Mouse (Mus musculus) erythroblast, adult 5-6 weeks (primary cell): ENCODE data around the gene Aftph. TPM values are rescaled to one million over a fixed set of nuclear protein-coding genes. Genes with fewer than 3 reads are reported as not detected.
A peak's percentile ranks its signal among the peaks of the same experiment; 100 is the strongest.
"Not testable (repeated sequence)": the region's sequence is repeated elsewhere in the genome, so short reads cannot be mapped to it uniquely, and the experiment has no call there.

Experiments
- ATAC-seq: replicated peaks from 2 replicates; pipeline ENCODE4 v1.8.0; 2016; ENCODE audit warnings: moderate number of reproducible peaks, mild to moderate bottlenecking, moderate TSS enrichment, inconsistent platforms; ENCODE audit not compliant: poor library complexity, low FRiP score, severe bottlenecking
- total RNA-seq, 2 experiments: library from RNA; stranded (forward) in 1 of 2; stranded (reverse) in 1 of 2; fragments of 150-400 nt in 1 of 2; fragments of 200-764, 138-1000 nt in 1 of 2; gene quantifications; 2 replicates each; pipeline versions ENCODE4 v1.2.3 to v1.2.4; 2015 to 2017; ENCODE audit warnings: low replicate concordance in 2 of 2

Aftph gene
- total RNA-seq (2015; ENCODE audit: low replicate concordance) (55.6 and 113 TPM in 2 replicates), total RNA-seq (2017; ENCODE audit: low replicate concordance) (60.3 and 67.9 TPM in 2 replicates)

DNA sequence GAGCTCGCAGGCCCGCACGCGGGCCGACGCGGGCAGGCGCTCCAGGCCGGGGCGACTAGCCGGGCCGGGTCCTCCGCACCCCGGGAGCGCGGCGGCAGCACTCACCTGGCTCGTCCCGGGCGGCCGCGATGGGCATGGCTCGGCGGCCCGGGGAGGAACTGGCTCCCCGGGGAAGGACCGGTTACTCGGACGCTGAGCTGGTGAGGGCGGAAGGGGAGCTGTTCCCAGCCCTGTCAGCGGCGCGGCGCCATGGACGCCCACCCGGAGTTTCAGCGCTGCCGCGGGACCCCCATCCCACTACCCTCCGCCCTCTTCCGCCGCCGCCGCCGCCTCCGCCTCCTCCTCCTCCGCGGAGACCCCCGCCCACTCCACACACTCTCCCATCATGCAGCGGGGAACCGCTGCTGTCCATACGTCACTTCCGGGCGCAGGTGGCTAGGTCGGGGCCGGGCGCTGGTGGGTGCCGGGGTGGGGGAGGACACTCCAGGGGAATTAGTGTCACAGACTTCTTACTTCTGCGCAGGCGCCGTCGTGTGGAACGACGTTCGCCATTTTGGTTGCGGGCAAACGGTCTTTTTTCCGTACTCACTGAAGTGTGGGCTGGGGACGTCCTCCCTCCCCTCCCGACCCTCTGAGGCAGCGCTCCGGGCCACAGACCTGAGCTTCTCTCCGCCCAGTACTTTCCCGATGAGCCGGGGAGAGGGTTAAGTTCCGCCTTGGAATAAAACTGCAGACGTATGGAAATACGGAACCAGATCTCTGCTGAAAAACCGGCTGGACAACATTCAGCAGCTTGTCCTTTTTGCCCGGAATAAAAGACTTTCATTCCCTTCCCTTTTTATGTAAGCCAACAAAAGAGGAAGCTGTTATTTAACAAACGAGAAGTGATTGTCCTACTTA, at the start of gene Aftph:
Gene Aftph (minus strand): TSS at position 389 of the 900 bp plus-strand sequence.
- peak; percentile 87 for ATAC-seq

DNA sequence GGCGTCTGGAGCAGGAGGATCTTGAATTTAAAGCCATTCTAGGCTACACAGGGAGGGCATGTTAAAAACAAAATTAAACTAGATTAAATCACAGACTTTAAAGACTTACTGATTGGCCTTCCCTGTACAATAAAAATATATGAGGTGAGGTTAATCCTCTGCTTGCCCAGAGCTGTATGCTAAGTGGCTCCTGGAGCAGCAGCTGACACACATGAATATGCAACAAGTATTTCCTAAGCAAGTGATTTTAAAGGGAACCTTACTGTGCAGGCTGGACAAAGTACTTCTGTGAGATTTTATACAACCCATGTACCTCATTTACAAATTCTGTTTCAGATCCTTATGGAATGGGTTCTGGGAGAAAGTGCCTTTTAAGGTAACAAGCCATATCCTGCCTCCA, 47.6 kb upstream of the Aftph start:
- ATAC-seq: no peak

DNA sequence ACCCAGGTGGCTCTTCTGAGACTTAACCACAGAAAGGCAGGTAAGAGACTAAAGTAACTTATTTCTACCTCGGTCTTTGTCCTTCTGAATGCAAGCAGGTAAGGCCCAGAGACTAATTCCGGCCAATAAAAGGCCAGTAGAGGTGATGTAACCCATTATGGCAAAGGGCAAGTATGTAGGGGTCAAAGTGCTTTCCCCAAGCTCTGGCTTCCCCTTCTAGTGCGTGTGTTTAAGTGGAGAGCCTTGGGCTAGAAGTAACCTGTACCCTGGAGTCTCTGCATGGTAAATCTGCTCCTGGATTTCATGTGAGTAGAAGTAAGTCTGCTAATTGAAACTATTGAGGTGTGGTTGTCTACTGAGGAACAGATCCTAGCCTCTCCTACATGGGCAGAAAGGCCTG, 46.7 kb upstream of the Aftph start:
- no peak for ATAC-seq

DNA sequence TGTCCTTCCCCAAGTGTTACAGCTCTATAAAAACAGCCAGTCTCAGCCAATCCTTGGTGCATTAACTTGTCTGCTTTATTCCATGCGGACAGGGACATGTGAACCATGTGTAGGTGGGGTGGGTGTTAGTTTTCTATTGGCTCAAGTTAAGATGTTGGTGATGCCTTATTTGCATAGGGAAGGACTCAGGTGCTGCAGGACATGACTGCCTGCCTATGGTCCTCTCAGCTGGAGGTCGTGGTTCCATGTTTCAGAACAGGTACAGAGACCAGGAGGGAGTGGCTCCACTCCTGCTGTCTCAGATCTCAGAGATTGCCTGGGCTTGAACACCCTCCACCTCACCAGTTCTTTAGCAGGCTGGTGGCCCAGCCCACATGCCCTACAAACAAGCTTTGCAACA, 44.8 kb upstream of the Aftph start:
- ATAC-seq: no peak

DNA sequence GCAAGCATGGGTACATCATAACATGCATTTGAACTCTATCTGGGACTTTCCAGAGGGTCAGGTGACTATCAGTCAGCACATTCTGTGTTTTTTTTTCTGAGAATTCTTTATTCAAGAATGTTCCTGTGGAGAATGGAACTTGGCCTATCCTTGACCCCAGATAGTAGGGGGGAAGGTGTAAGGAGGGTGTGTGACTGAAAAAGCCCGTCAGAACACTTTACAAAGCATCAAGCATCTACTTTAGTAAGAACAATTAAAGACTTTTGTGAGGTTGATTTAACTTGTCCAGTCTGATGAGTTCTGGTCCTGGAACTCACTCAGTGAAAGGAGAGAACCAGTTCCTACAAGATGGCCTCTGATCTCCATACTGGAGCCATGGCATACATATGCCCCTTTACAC, 43.8 kb upstream of the Aftph start:
- ATAC-seq: no peak

DNA sequence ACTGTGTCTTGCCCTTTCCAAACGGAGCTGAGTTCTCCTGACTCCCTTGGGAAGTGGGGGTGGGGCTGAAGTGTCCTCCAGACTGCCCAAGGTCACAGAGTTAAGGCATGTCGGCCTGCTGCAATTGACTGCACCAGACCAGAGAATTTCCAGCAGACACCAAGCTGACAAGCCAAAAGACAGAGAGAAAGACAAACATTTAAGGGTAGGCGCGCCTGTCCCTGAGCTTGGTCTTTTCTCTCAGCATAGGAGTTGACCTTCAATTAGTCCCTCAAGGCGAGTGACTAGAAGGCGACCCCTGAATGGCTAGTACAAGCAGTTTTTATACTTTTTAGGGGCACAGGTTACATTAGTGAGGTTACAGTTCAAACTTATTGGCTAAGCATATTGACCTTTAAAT, 43.4 kb upstream of the Aftph start:
- ATAC-seq: 0 out of 2 replicates have a peak, but pooled peaks have one; percentile 15

DNA sequence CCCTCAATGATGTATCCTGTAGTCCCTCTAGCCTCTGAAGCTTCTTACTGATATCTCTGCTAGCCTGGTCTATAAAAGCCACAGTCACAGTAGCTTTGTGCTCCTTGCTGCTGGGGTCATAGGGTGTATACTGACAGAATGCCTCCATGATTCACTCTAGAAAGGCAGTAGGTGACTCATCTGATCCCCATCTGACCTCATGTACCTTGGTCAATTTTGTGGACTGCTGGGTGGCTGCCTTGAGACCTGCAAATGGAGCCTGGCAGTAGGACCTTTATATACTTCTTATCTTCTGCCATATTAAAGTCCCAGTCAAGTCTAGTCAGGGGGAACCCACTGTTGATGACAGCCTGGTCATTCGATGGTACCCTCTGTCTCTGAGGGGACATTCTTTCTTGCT, 42.1 kb upstream of the Aftph start:
- ATAC-seq: no peak

DNA sequence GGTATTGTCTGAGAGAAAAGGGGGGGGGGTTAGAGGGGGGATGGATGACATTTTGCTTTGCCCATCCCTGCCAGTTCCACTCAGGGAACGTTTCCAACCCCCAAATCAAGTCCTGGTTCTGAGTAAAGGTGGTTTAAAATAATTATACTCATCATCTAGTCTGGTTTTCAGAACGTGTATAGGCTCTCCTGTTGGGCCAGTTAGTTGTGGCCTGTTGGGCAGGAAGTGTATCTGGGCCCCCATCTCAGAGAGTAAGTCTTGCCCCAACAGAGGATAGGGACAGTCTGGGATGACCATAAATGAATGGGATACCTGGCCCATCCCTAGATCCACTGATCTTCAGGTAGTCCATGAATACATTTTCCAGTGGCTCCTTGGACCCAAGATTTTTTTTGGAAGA, 41.2 kb upstream of the Aftph start:
- no peak for ATAC-seq

DNA sequence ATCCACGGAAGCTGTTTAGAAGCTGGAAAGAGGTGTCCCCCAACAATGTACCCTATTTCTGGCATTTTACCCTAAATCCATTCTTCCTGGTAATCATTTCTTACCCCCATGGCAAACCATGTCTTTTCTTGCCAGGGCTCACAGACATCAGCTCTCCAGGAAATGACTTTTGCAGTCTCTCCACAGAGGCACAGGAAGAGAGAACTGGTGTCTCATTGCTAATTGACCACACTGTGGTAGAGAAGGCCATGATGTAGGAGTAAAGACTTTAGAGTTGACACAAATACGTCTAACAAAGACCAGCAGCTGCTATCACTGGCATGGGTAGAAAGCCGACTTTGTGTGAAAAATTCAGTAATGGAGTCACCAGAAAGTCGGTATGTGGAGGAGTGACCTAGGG, 38.9 kb upstream of the Aftph start:
- ATAC-seq: no peak

DNA sequence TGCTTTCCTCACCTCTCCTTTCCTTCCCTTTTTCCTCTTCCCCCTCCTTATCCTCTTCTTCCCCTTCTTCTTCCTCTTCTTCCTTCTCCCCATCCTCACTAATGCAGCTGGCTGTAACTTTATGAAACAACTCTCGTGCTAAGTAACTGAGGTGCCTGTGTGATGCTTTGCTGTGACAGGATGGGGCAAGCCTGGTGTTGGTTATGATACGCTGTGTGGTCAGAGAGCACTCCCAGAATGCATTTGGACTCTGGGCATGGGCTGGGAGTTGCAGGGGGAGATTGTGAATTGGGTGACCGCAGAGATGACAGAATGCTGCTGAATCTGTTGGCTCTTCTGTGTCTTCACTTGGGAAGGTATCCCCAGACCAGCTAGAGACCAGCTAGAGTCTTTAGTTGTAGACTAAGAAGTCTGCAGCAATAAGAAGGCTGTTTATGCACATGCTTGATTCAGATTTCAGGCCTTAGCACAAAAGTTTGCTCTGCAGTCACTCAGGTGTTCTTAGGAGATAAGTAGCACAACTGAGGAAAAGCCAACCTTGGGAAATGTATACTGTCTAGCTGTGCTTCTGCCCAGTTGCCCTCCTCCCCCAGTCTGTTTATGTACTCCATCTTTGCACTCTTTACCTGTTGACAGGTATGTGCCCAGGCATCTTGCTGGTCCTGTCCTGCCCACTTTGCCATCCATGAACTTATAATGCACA, 37.6 kb upstream of the Aftph start:
- ATAC-seq: 0 out of 2 replicates have a peak, but pooled peaks have one; percentile 39

DNA sequence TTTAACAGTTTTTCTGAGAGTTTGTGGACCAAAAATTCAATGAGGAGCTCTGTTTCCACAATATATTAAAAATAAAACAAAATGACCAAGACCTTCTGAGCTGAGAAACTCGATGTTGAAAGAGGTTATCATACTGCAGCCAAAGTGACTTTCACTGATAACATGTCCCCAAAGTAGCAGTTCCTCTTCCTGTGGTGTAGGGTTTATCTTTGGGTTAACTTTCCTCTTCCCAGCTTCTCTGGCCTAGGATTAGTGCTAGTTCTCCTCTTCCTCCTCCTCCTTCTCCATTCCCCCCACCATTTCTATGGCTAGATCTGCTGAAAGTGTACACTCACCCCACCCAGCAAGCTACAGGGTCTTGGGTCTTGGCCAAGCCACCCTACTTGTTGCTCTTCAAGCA, 36.9 kb upstream of the Aftph start:
- ATAC-seq: no peak

DNA sequence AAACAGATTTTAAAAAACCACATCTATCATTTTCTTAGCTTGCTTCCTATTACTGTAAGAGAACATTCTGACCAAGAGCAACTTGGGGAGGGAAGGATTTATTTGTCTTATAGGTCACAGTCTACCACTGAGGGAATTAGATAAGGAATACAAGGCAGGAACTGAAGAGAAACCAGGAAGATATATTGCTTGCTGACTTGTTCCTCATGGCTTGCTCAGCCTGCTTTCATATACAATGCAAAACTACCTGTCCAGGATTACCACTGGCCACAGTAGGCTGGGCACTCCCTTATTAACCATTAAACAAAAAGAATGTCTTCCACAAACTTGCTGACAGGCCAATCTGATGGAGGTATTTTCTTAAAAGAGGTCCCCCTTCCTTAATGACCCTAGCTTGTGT, 35.3 kb upstream of the Aftph start:
- ATAC-seq: no peak

DNA sequence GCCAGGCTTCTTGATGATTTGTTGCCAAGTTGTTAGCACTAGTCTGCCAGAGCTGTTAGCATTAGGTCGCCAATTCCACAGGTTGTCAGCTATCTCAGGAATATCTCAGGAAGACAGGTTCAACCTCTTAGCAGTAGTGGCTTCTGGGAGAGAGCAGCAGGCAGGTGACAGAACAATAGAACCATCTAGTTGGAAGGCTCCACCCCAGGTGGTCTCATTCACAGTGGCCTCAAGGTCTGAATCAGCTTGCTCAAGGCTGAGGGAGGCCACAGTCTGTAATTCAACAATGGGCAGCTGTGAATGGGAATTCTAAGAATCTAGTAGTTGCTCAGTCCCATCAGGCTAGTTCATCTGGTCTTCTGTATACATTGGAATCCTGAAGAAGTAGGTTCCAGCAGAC, 31.3 kb upstream of the Aftph start:
- no peak for ATAC-seq

DNA sequence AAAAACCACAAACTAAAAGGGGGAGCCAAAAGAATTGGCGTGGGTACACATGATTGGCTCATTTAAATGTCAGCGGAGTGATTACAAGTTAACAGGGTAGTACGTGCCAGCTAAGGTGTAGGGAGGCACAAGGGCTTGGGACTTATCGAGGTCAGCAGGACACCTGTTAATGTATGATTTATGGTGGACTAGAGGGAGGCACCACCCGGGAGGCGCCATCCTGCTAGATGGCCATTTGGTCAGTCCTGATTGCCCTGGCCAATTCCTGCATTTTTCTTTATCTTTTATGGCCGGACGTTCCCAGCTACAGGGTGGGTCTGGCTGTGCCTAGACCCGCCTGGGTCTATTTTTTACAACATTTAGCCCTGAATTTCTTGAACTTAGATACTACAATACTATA, 30.4 kb upstream of the Aftph start:
- ATAC-seq: not testable (repeated sequence)

DNA sequence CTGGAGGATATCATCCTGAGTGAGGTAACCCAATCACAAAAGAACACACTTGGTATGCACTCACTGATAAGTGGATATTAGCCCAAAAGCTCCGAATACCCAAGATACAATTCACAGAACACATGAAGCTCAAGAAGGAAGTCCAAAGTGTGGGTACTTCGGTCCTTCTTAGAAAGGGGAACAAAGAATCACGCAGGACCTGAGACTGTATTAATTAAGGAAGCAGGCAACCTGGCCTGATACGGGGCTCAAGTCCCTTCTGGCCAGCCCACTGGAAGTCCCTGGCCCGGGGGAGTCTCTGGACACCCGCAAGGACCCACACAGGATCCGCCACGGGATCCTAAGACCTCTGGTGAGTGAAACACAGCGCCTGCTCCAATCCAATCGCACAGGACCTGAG, 20.6 kb upstream of the Aftph start:
- not testable (repeated sequence) for ATAC-seq

DNA sequence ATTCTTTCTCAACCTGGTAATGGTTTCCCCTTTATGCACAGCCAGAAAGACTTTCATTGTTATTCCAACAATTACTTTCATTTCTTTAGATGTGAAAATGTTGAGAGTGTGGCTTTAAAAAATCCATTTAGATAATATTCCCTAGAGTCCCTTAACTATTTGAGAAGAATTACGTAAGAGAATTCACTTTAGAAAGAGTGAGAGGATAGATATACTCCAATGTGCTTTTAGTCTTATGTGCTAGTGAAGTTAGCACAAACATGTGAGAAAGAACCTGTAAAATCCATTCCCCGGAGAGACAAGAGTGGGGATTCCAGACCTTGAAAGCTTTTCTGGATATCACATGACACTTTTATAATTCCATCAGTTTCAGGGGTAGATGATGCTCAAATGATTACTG, 9.2 kb upstream of the Aftph start:
- ATAC-seq: no peak

DNA sequence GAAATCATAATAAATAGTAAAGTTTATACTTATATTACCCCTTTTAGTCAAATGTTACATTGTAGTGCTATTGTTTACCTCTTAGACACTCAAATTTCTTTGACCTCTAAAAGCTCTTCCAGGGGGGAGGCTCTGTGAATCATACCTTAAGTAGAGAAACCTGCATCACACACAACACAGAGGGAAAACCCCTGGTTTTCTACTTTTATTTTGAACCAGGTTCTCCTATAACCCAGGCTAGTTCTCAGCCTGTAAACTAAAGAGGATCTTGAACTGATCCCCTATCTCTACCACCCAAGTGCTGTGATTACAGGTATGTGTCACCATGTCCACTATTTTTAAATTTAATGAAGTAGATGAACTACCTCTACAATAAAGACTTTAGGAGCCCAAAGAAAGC, 2.0 kb upstream of the Aftph start:
- no peak for ATAC-seq

DNA sequence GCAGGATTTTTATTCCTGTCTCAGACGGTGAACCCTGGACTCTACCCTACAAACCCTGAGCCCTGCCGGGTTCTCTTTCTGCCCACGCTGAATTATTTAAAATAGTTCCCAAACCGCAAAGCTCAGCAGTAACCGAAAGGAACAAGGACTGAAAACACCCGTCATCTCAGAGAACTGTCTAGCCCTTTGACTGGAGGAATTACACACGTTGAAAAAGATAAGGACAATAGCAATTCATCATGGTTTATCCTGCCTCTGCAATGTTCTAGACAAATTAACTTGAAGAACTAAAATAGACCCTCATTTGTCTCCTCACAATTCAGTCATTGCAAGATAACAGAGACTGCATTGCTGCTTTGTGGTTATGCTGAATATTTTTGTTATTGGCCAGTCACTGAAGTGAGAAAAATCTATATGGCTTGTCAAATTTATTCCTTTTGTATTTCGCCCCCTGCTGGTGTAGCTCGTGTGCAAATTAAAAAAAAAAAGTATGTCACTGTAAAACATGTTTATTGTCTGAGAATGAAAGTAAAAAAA, 1.0 kb upstream of the Aftph start:
- ATAC-seq: peak; percentile 40

DNA sequence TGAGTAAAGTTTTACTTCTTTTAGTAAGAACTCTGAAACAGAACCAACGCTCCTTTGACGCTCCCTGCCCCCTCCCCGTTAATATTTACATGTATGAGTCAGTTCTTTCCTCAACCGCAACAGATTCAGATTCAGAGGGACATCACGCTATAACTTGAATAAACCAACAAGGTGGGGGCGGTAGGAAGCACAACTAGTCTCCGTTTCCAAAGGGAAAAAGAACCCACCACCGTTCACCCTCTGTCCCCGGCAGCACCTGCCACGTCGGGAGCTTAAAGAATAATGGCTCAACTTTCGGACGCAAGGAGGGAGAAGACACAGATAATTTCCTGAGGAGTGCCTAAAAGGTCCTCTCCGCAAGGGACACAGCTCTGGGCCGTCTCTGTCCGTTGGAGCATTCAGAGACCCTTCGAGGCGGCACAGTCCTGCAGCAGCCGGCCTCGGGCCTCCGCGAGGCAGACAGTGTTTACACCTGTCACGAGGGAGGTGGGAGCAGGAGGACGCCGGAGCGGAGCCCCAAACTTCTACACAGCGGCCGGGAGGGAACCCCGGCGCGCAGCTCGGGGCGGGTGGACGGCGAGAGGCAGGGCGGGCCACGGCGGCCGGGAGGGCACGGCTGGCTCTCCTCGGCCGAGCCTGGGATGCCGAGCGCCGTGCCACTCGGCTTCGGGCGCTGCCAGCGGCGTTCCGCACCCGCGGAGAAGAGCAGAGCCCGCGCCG, 748 bp downstream of the Aftph start:
- ATAC-seq: peak; percentile 58

DNA sequence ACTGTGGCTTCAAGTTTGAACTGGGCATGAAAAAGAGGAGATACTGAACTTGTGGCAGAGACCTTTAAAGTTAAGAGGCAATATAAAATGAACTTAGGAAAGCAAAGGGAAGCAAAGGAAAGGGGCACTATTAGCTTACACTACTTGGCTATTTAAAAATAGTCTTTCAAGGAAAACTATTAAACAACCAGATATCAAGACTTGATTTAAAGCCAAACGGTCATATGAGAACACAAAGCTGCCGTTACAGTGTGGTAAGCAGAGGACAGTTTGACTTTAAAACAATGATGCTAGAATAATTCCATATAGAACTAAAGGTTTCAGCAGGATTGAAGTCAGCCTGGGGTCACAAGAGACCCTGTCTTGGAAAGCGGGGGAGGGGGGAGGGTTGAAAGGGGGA, 7.3 kb downstream of the Aftph start:
- no peak for ATAC-seq
